Mouse (Mus musculus) T-helper 17 cell (primary cell): ENCODE data around the gene Zfp110.
"Not testable (repeated sequence)": the region's sequence is repeated elsewhere in the genome, so short reads cannot be mapped to it uniquely, and the experiment has no call there.

ENCODE experiments used
- in situ Hi-C, 2 experiments: fragments of 300-600 bp; cut with MboI, MseI; formaldehyde crosslinking; loops; 1 replicate in 1 of 2; 2 replicates in 1 of 2; pipeline ENCODE4 v1.15.1; 2025; ENCODE audit warnings: high pct_unique_total_duplicates in 2 of 2

Gene Zfp110

GRCm38 (mm10) chr7:12834162-12835120, at the start of gene Zfp110:
Gene Zfp110 (plus strand): TSS chr7:12834761.
- in situ Hi-C loops: no loop called here

DNA sequence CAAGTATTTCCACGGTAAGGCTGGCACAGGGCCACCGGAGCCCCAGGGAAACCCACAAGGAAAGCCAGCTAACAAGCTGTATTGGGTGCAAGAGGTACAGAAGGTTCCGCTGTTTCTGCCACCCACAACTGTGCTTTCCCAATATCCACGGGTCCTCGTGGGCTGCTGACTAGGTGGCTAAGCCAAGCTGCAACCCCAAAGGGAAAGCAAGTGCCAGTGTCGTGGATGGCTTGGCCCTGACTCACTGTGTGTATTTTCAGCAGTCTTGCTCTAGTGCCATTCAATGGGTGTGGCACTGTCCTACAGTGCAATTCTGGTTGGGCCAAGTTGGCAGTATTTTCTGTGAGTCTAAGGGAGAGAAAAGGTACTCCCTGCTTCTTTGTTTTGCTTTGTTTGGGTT, 47.2 kb upstream of the Zfp110 start:
- in situ Hi-C loops: no loop called here

- in situ Hi-C loops: no loop called here
Observed at GRCm38 (mm10) chr7:12788025-12788424, 46.5 kb upstream of the Zfp110 start.

DNA sequence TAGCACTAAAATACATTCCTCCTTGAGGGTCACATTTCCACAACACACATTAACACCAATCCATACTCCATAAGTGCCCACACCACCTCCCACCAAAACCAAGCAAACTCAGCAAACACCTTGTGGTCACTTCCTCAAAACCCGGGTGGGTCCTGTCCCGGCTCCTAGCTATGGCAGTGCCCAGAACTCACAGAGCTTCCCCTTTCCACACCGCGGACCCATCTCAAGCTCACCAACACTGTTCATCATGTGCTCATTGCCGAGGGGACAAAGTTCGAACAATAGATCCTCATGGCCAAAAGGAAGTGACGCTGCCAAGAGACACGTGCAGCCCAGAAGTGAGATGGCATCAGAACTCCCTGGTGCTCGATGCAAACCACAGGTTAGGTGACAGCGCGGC, 41.9 kb upstream of the Zfp110 start:
- in situ Hi-C loops: not testable (repeated sequence)

GRCm38 (mm10) chr7:12797971-12798370, 36.6 kb upstream of the Zfp110 start:
- in situ Hi-C loops: no loop called here

- in situ Hi-C loops: no loop called here
Observed at GRCm38 (mm10) chr7:12799554-12799953, 35.0 kb upstream of the Zfp110 start.

- in situ Hi-C loops: no loop called here
Observed at GRCm38 (mm10) chr7:12802866-12803726, 31.5 kb upstream of the Zfp110 start, which contains the start of gene Zscan18. Gene Zscan18 (minus strand): TSS chr7:12803635.

DNA sequence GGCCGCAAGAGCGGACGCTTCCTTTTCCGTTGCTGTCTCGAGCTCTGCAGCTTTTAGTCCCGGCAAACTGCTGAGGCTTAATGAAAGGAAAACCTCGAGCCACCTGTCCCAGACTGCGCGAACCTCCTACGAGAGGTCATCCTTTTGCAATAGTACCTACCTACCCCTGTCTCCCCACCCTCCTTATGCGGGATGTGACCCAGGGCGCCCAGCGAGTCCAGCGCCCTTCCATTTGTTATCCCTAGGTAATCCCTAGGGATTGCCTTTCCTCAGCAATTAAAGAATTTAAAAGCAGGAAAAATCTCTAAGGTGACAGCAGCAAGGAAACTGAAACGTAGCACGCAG, 30.9 kb upstream of the Zfp110 start:
- in situ Hi-C loops: no loop called here

- in situ Hi-C loops: loop anchor here in 1 of 2 experiments (5.0 kb wide), 1 partner anchor 87 kb away; no protein-coding TSS in a partner anchor
Observed at GRCm38 (mm10) chr7:12815566-12815965, 19.0 kb upstream of the Zfp110 start.

GRCm38 (mm10) chr7:12818521-12819295, 15.9 kb upstream of the Zfp110 start, which contains the start of gene Zfp329:
Gene Zfp329 (minus strand): TSS chr7:12818858.
- in situ Hi-C loops: loop anchor here in 1 of 2 experiments (5.0 kb wide), 1 partner anchor 84 kb away; no protein-coding TSS in a partner anchor

- in situ Hi-C loops: no loop called here
Observed at GRCm38 (mm10) chr7:12835193-12835671, 671 bp downstream of the Zfp110 start.

DNA sequence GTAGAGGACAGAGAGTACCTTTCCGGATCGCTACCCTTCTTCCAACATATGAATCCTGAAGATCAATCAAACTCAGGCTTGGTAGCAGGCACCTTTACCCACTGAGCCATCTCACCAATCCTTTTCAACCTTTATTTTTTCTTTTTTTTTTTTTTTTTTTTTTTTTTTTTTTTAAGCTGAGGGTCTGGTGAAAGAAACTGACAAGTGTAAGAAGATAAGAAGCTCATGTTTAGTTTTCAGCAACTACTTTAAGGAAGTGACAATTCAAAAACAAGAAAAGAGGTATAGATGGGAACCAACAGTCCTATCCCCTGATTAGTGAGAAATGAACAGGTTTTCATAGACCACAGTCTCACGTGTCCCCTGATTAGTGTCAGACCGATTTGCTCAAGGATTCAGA, 1.2 kb downstream of the Zfp110 start:
- in situ Hi-C loops: no loop called here

- in situ Hi-C loops: no loop called here
Observed at GRCm38 (mm10) chr7:12874301-12874700, 39.7 kb downstream of the Zfp110 start.

- in situ Hi-C loops: loop anchor here in 1 of 2 experiments (25.0 kb wide), 1 partner anchor 393 kb away; the partner anchor contains the start of gene Zfp606
Observed at GRCm38 (mm10) chr7:12880036-12880435, 45.5 kb downstream of the Zfp110 start.

- in situ Hi-C loops: loop anchor here in 1 of 2 experiments (25.0 kb wide), 1 partner anchor 393 kb away; the partner anchor contains the start of gene Zfp606
Observed at GRCm38 (mm10) chr7:12880497-12880896, 45.9 kb downstream of the Zfp110 start.

- in situ Hi-C loops: loop anchor here in 1 of 2 experiments (25.0 kb wide), 1 partner anchor 394 kb away; the partner anchor contains the start of gene Zfp606
Observed at GRCm38 (mm10) chr7:12880911-12881660, 46.5 kb downstream of the Zfp110 start, which contains the start of gene Zfp128. Gene Zfp128 (plus strand): TSS chr7:12881177.

DNA sequence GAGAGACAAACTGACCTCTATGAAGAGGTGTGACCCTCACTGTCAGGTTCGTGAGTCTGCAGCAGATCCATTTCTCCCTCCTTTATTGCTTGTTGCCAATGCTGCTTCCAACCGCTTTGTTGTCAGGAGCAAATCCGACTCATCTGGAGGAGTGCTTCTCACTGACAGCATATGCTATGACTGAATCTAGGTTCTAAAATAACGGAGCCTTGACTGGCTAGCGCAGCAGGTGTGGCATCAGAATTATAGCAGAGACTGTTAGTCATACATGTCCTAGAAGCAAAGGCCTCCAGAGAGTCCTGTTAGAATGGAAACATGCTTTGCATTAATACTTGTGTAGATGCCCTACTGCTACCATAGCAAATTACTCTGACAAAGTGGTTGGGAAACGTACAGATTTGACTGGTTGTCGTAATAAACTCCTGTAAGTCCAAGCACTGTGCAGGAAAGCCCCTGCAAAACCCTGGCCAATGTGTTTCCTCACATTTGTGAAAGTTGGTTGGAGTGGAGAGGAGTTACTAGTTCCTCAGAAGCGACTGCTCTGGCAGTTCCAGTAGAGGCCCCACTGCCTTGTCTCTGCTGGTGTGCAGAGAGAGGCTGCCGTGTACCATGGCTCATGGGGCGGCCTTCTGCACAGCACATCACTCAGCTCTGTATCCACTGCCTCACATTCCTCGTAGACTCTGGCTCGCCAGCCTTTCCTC, 52.2 kb downstream of the Zfp110 start:
- in situ Hi-C loops: loop anchor here in 1 of 2 experiments (25.0 kb wide), 1 partner anchor 399 kb away; the partner anchor contains the start of gene Zfp606

DNA sequence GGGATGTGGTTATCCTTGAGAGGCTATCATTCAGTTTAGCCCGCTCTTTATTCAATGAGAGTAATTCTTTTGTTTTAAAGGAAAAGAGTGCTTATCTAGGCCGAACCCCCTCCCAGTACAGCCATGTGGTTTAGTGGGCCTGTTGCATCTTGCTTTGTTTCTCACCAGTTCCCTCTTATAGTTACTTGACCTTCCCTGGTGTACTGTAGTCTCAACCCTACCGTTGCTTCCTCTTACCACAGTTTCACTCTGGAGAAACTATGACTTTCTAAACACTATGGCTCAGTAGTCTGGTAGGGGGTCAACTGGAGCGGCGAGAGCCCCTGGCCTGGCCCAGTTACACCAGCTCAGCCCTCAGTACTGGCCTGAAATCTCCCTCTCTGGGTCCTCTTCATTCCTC, 53.0 kb downstream of the Zfp110 start:
- in situ Hi-C loops: loop anchor here in 1 of 2 experiments (25.0 kb wide), 1 partner anchor 400 kb away; the partner anchor contains the start of gene Zfp606

- in situ Hi-C loops: loop anchor here in 1 of 2 experiments (25.0 kb wide), 1 partner anchor 404 kb away; the partner anchor contains the start of gene Zfp606
Observed at GRCm38 (mm10) chr7:12890928-12891327, 56.4 kb downstream of the Zfp110 start.
